In the genomic region with DNA sequence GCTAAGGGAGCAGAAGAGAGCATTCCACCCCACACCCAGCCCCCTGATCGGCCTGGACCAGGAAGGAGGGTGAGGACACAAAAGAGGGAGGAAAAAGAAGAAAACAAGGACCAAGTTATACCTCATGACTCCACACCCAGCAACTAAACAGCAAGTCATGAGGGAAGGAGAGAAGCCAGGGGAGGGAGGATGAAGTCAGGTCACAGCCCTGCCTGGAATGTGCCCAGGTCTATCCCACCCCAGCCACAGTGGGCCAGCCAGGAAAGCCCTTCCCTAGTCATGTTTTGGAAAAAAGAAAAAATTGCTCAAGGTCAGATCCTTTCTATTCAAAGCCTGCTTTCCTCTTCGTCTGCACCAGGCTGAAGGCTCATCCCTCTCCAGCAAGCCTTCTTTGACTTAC, we compare ENCODE assay signal across 9 mouse cellular contexts. TPM values are rescaled to one million over a fixed set of nuclear protein-coding genes. Genes with fewer than 3 reads are reported as not detected.
A peak's percentile ranks its signal among the peaks of the same experiment; 100 is the strongest.
DNase-seq lines count a peak whose midpoint lies in the region; ATAC-seq lines count a peak whose summit lies in the region.
"Had no signal": no experiment of that assay in that cellular context is flagged by ENCODE, and none has a peak within 500 bp of the region (broad histone marks: within the 10 kb centered on the region; RNA-seq: fewer than 3 reads in every experiment).

No protein-coding gene starts in this region.

- H3K4me2 ChIP-seq in embryonic facial prominence, embryonic 12.5 days (replicated peaks), result peak overlapping the region; percentile 90; the same call in 1 of the 2 replicates
- H3K4me2 ChIP-seq in neural tube, embryonic 11.5 days (ENCODE audit: low read depth), result peak overlapping the region; percentile 6; the same call in 1 of the 2 replicates
- peak overlapping the region; percentile 71 for H3K4me2 ChIP-seq in hindbrain, embryonic 16.5 days (ENCODE audit: low read length)
- H3K4me2 ChIP-seq in stomach, embryonic 14.5 days (replicated peaks; ENCODE audit: low read depth, low read length), result peak overlapping the region; percentile 88

- no peak for ATAC-seq in embryonic facial prominence, embryonic 12.5 days (ENCODE audit: insufficient number of reproducible peaks, insufficient read depth, low FRiP score, low TSS enrichment)
- ATAC-seq in neural tube, embryonic 11.5 days (ENCODE audit: insufficient read depth, low FRiP score, low TSS enrichment), result no peak
- no peak for ATAC-seq in hindbrain, embryonic 16.5 days
- no peak for ATAC-seq in stomach, embryonic 14.5 days (ENCODE audit: insufficient number of reproducible peaks, insufficient read depth, low FRiP score, low read depth)

- no peak overlapping the region for H3K9ac ChIP-seq in embryonic facial prominence, embryonic 12.5 days
- H3K9ac ChIP-seq in neural tube, embryonic 11.5 days (ENCODE audit: low read length), result no peak overlapping the region
- no peak overlapping the region for H3K9ac ChIP-seq in hindbrain, embryonic 16.5 days (ENCODE audit: low read depth, low read length)
- no peak overlapping the region for H3K9ac ChIP-seq in stomach, embryonic 14.5 days (replicated peaks; ENCODE audit: low read depth, low read length)

- 76% methylated on average over 2 of the region's 2 CpGs for WGBS in embryonic facial prominence, embryonic 12.5 days
- WGBS in embryonic facial prominence, embryonic 10.5 days, result 70% methylated on average over 2 of the region's 2 CpGs
- WGBS in neural tube, embryonic 11.5 days, result 76% methylated on average over 2 of the region's 2 CpGs
- 73% methylated on average over 2 of the region's 2 CpGs for WGBS in hindbrain, embryonic 16.5 days
- 62% methylated on average over 2 of the region's 2 CpGs for WGBS in stomach, embryonic 14.5 days

- H3K36me3 ChIP-seq in embryonic facial prominence, embryonic 12.5 days, result no peaks in the 10 kb centered on the region
- no peaks in the 10 kb centered on the region for H3K36me3 ChIP-seq in embryonic facial prominence, embryonic 10.5 days (replicated peaks)
- H3K36me3 ChIP-seq in neural tube, embryonic 11.5 days (ENCODE audit: control insufficient read depth, insufficient read depth, low read length), result no peaks in the 10 kb centered on the region
- no peaks in the 10 kb centered on the region for H3K36me3 ChIP-seq in hindbrain, embryonic 16.5 days (ENCODE audit: control insufficient read depth, insufficient read depth, low read length)
- H3K36me3 ChIP-seq in stomach, embryonic 14.5 days (ENCODE audit: control insufficient read depth, insufficient read depth, low read length), result no peaks in the 10 kb centered on the region

- H3K4me3 ChIP-seq in embryonic facial prominence, embryonic 12.5 days, result peak overlapping the region; percentile 13; the same call in 1 of the 2 replicates
- H3K4me3 ChIP-seq in embryonic facial prominence, embryonic 10.5 days, result no peak overlapping the region
- H3K4me3 ChIP-seq in neural tube, embryonic 11.5 days (ENCODE audit: low read depth, low read length), result no peak overlapping the region
- peak overlapping the region; percentile 88; the same call in 1 of the 2 replicates for H3K4me3 ChIP-seq in hindbrain, embryonic 16.5 days (ENCODE audit: low read length)
- no peak overlapping the region for H3K4me3 ChIP-seq in stomach, embryonic 14.5 days (ENCODE audit: low read depth, low read length)

- no peak overlapping the region for H3K27ac ChIP-seq in embryonic facial prominence, embryonic 12.5 days
- H3K27ac ChIP-seq in embryonic facial prominence, embryonic 10.5 days (replicated peaks), result no peak overlapping the region
- no peak overlapping the region for H3K27ac ChIP-seq in neural tube, embryonic 11.5 days (ENCODE audit: low read depth, low read length)
- no peak overlapping the region for H3K27ac ChIP-seq in hindbrain, embryonic 16.5 days (ENCODE audit: low read depth, low read length)
- H3K27ac ChIP-seq in stomach, embryonic 14.5 days (ENCODE audit: low read length), result no peak overlapping the region

- no peaks in the 10 kb centered on the region for H3K9me3 ChIP-seq in embryonic facial prominence, embryonic 12.5 days
- H3K9me3 ChIP-seq in embryonic facial prominence, embryonic 10.5 days, result no peaks in the 10 kb centered on the region
- no peaks in the 10 kb centered on the region for H3K9me3 ChIP-seq in neural tube, embryonic 11.5 days (ENCODE audit: control insufficient read depth, low read length)
- no peaks in the 10 kb centered on the region for H3K9me3 ChIP-seq in hindbrain, embryonic 16.5 days (ENCODE audit: control insufficient read depth, low read length)
- no peaks in the 10 kb centered on the region for H3K9me3 ChIP-seq in stomach, embryonic 14.5 days (ENCODE audit: control insufficient read depth, low read depth, low read length)

- no peaks in the 10 kb centered on the region; the same call in 1 of the 2 replicates for H3K27me3 ChIP-seq in embryonic facial prominence, embryonic 12.5 days
- H3K27me3 ChIP-seq in embryonic facial prominence, embryonic 10.5 days (replicated peaks; ENCODE audit: low read depth, poor library complexity, severe bottlenecking), result peaks cover 61% of the 10 kb centered on the region
- 0 out of 2 replicates have a peak, but pooled peaks cover 2% of the 10 kb centered on the region for H3K27me3 ChIP-seq in neural tube, embryonic 11.5 days (ENCODE audit: control insufficient read depth, insufficient read depth, low read length)
- H3K27me3 ChIP-seq in hindbrain, embryonic 16.5 days (replicated peaks; ENCODE audit: control insufficient read depth, insufficient read depth, low read length), result no peaks in the 10 kb centered on the region
- H3K27me3 ChIP-seq in stomach, embryonic 14.5 days (ENCODE audit: control insufficient read depth, insufficient read depth, low read length), result no peaks in the 10 kb centered on the region

- peaks cover 32% of the 10 kb centered on the region for H3K4me1 ChIP-seq in embryonic facial prominence, embryonic 12.5 days
- H3K4me1 ChIP-seq in embryonic facial prominence, embryonic 10.5 days, result peaks cover 11% of the 10 kb centered on the region
- no peaks in the 10 kb centered on the region; the same call in 1 of the 2 replicates for H3K4me1 ChIP-seq in neural tube, embryonic 11.5 days (ENCODE audit: control insufficient read depth, insufficient read depth, low read length)
- peaks cover 30% of the 10 kb centered on the region for H3K4me1 ChIP-seq in hindbrain, embryonic 16.5 days (ENCODE audit: control insufficient read depth, insufficient read depth, low read depth, low read length)
- peaks cover 20% of the 10 kb centered on the region; the same call in 1 of the 2 replicates for H3K4me1 ChIP-seq in stomach, embryonic 14.5 days (ENCODE audit: control insufficient read depth, insufficient read depth, low read length)

- DNase-seq in embryonic facial prominence, embryonic 10.5 days (ENCODE audit: low spot score), result no peak
- no peak for DNase-seq in neural tube, embryonic 11.5 days (ENCODE audit: low spot score)
- DNase-seq in neural tube, embryonic 10.5 days (ENCODE audit: extremely low spot score, low spot score), result no peak
- DNase-seq in urinary bladder, adult 18-20 months (ENCODE audit: low spot score in 2 of 2), result no peak
- DNase-seq in thymus, postnatal 0 days (ENCODE audit: low spot score), result no peak
- DNase-seq: layer of hippocampus, postnatal 36 days had no signal

RNA-seq across cellular contexts. Expression of a gene that starts 1.9 kb away (rescaled TPM):
- 12.3 and 13.3 TPM in 2 replicates for polyA plus RNA-seq in embryonic facial prominence, embryonic 12.5 days (2016; fragmentation: Nextera tagmentation; extraction: Ambion mirVana)
- polyA plus RNA-seq in embryonic facial prominence, embryonic 10.5 days (2016; fragmentation: Nextera tagmentation; extraction: Ambion mirVana), result 2.3 and 3.6 TPM in 2 replicates
- polyA plus RNA-seq in neural tube, embryonic 11.5 days (2014; fragmentation: Nextera tagmentation; extraction: Ambion mirVana), result 4.4 and 5.5 TPM in 2 replicates
- polyA plus RNA-seq in hindbrain, embryonic 16.5 days (2015; fragmentation: Nextera tagmentation; extraction: Ambion mirVana), result 24.3 and 28.6 TPM in 2 replicates
- 8.1 and 8.3 TPM in 2 replicates for polyA plus RNA-seq in stomach, embryonic 14.5 days (2014; fragmentation: Nextera tagmentation; extraction: Ambion mirVana)
- polyA plus RNA-seq in thymus, postnatal 0 days (2015; fragmentation: Nextera tagmentation; extraction: Ambion mirVana), result 4.3 and 4.7 TPM in 2 replicates

RNA-seq across cellular contexts. Expression of a gene that starts 39.3 kb away (rescaled TPM):
- 7.2 and 8.1 TPM in 2 replicates for polyA plus RNA-seq in embryonic facial prominence, embryonic 12.5 days (2016; fragmentation: Nextera tagmentation; extraction: Ambion mirVana)
- 8.5 and 8.6 TPM in 2 replicates for polyA plus RNA-seq in embryonic facial prominence, embryonic 10.5 days (2016; fragmentation: Nextera tagmentation; extraction: Ambion mirVana)
- 5.5 and 5.7 TPM in 2 replicates for polyA plus RNA-seq in neural tube, embryonic 11.5 days (2014; fragmentation: Nextera tagmentation; extraction: Ambion mirVana)
- polyA plus RNA-seq in hindbrain, embryonic 16.5 days (2015; fragmentation: Nextera tagmentation; extraction: Ambion mirVana), result 49.1 and 61.3 TPM in 2 replicates
- 13.0 and 14.0 TPM in 2 replicates for polyA plus RNA-seq in stomach, embryonic 14.5 days (2014; fragmentation: Nextera tagmentation; extraction: Ambion mirVana)
- 4.4 and 5.1 TPM in 2 replicates for polyA plus RNA-seq in thymus, postnatal 0 days (2015; fragmentation: Nextera tagmentation; extraction: Ambion mirVana)

RNA-seq across cellular contexts. Expression of a gene that starts 51.2 kb away (rescaled TPM):
- polyA plus RNA-seq in embryonic facial prominence, embryonic 12.5 days (2016; fragmentation: Nextera tagmentation; extraction: Ambion mirVana), result not detected in 2 replicates
- polyA plus RNA-seq in embryonic facial prominence, embryonic 10.5 days (2016; fragmentation: Nextera tagmentation; extraction: Ambion mirVana), result not detected in 2 replicates
- not detected in 2 replicates for polyA plus RNA-seq in neural tube, embryonic 11.5 days (2014; fragmentation: Nextera tagmentation; extraction: Ambion mirVana)
- polyA plus RNA-seq in hindbrain, embryonic 16.5 days (2015; fragmentation: Nextera tagmentation; extraction: Ambion mirVana), result not detected in 2 replicates
- not detected in 2 replicates for polyA plus RNA-seq in stomach, embryonic 14.5 days (2014; fragmentation: Nextera tagmentation; extraction: Ambion mirVana)
- polyA plus RNA-seq in thymus, postnatal 0 days (2015; fragmentation: Nextera tagmentation; extraction: Ambion mirVana), result 0.22 TPM in 1 of 2 replicates, not detected in the other

RNA-seq across cellular contexts. Expression of a gene that starts 59.3 kb away (rescaled TPM):
- 66.4 and 67.1 TPM in 2 replicates for polyA plus RNA-seq in embryonic facial prominence, embryonic 12.5 days (2016; fragmentation: Nextera tagmentation; extraction: Ambion mirVana)
- polyA plus RNA-seq in embryonic facial prominence, embryonic 10.5 days (2016; fragmentation: Nextera tagmentation; extraction: Ambion mirVana), result 87.6 and 91.0 TPM in 2 replicates
- 52.8 and 56.9 TPM in 2 replicates for polyA plus RNA-seq in neural tube, embryonic 11.5 days (2014; fragmentation: Nextera tagmentation; extraction: Ambion mirVana)
- 81.4 and 82.8 TPM in 2 replicates for polyA plus RNA-seq in hindbrain, embryonic 16.5 days (2015; fragmentation: Nextera tagmentation; extraction: Ambion mirVana)
- 43.6 and 45.8 TPM in 2 replicates for polyA plus RNA-seq in stomach, embryonic 14.5 days (2014; fragmentation: Nextera tagmentation; extraction: Ambion mirVana)
- polyA plus RNA-seq in thymus, postnatal 0 days (2015; fragmentation: Nextera tagmentation; extraction: Ambion mirVana), result 28.6 and 29.1 TPM in 2 replicates

Comparison
In these comparisons a context has a peak if more than half of its experiments do, and no peak if none do; other contexts are left out.
1. H3K4me3 ChIP-seq: peak in embryonic facial prominence, embryonic 12.5 days (single experiment) and hindbrain, embryonic 16.5 days (single experiment); none in embryonic facial prominence, embryonic 10.5 days (single experiment), neural tube, embryonic 11.5 days (single experiment) and stomach, embryonic 14.5 days (single experiment).
2. H3K4me2 ChIP-seq: peak in every context shown above with its lines; median percentile 90 in embryonic facial prominence, embryonic 12.5 days; 88 in stomach, embryonic 14.5 days; 71 in hindbrain, embryonic 16.5 days; 6 in neural tube, embryonic 11.5 days.